Mouse (Mus musculus) embryonic facial prominence, embryonic 11.5 days (tissue): ENCODE measurements at regions not wholly inside any gene's neighbourhood (a gene's known extent, or its start where the extent isn't known, plus 50 kb on each side); places are given as distances from the start of the nearest gene placed in this dataset.

ENCODE experiments used
- ATAC-seq: fragments of 200-750 bp; cut with Nextera tagmentation; replicated peaks from 2 replicates; pipeline ENCODE4 v1.8.0; 2017; ENCODE audit warnings: low read depth; ENCODE audit not compliant: insufficient number of reproducible peaks, low FRiP score, low TSS enrichment
- DNase-seq: peaks from one replicate; pipeline ENCODE4 v3.0.0-alpha.2; 2015; ENCODE audit warnings: low spot score
- H3K27ac ChIP-seq: fragments of 300-500 bp; sonication (generic); replicated peaks from 2 replicates; pipeline ENCODE4 v1.5.1; 2014; ENCODE audit warnings: mild to moderate bottlenecking, low read depth, low read length, control low read depth
- H3K27me3 ChIP-seq: fragments of 300-500 bp; sonication (generic); 2 replicates; pipeline ENCODE4 v1.6.1; 2014; ENCODE audit warnings: mild to moderate bottlenecking, low read length, moderate library complexity, mixed read lengths; ENCODE audit not compliant: control insufficient read depth, insufficient read depth
- H3K36me3 ChIP-seq: fragments of 300-500 bp; sonication (generic); replicated peaks from 2 replicates; pipeline ENCODE4 v1.6.1; 2014; ENCODE audit warnings: low read depth, mild to moderate bottlenecking, low read length, moderate library complexity, mixed read lengths; ENCODE audit not compliant: control insufficient read depth, insufficient read depth
- H3K4me1 ChIP-seq: fragments of 300-500 bp; sonication (generic); 2 replicates; pipeline ENCODE4 v1.6.1; 2014; ENCODE audit warnings: low read length, mixed read lengths; ENCODE audit not compliant: control insufficient read depth, insufficient read depth
- H3K4me2 ChIP-seq: fragments of 300-500 bp; sonication (generic); 2 replicates; pipeline ENCODE4 v1.6.1; 2014; ENCODE audit warnings: low read depth, mild to moderate bottlenecking, control low read depth, low read length, moderate library complexity
- H3K4me3 ChIP-seq: fragments of 300-500 bp; sonication (generic); 2 replicates; pipeline ENCODE4 v1.5.1; 2014; ENCODE audit warnings: low read depth, low read length, control low read depth
- H3K9ac ChIP-seq: fragments of 300-500 bp; sonication (generic); replicated peaks from 2 replicates; pipeline ENCODE4 v1.6.1; 2014; ENCODE audit warnings: mild to moderate bottlenecking, control low read depth, low read length
- H3K9me3 ChIP-seq: fragments of 300-500 bp; sonication (generic); replicated peaks from 2 replicates; pipeline ENCODE4 v1.6.1; 2016; ENCODE audit warnings: mild to moderate bottlenecking, low read length, inconsistent platforms, mixed read lengths; ENCODE audit not compliant: control insufficient read depth
- WGBS: fragments of 180-500 bp; shearing (Covaris S2); extraction: QIAGEN DNeasy Blood & Tissue Kit; methylation state at CpG from one replicate; pipeline ENCODE4 v1.1.7; 2014; 5-methylcytosine and 5-hydroxymethylcytosine counted together

- H3K9me3 ChIP-seq: no peaks in the 10 kb centered on the region
- ATAC-seq (no peak), DNase-seq (no peak)
- no peak overlapping the region for H3K4me3 ChIP-seq
- H3K27me3 ChIP-seq: no peaks in the 10 kb centered on the region
- 80% methylated on average over 3 of the region's 3 CpGs for WGBS
- peaks cover 3% of the 10 kb centered on the region; the same call in 1 of the 2 replicates for H3K4me1 ChIP-seq
- no peak overlapping the region for H3K9ac ChIP-seq
- H3K4me2 ChIP-seq: no peak overlapping the region
- no peak overlapping the region for H3K27ac ChIP-seq
- H3K36me3 ChIP-seq: no peaks in the 10 kb centered on the region
These were observed 50.1 kb upstream of the Cpm start for GRCm38 (mm10) chr10:117579210-117579609.

DNA sequence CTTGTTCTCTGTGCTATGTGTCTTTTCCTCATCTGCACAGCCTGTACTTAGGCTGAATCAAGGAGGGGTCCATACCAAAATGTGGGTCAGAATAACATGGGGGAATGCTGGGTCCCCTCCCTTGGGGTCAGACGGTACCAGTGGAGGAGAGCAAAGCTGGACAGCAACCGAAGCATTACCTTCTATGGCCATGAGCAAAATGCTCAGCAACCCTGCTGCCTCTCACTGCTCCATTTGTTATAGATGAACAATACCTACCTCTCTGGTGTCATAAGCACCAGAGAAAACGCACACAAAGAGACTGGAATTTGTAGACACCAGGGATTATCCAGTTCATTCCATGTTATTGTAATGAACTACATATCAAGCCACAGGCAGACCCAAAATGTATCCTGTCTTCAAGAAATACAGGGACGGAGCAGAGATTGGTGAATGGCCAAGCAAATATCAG lies 50.6 kb upstream of the Cpm start:
- no peak for ATAC-seq

DNA sequence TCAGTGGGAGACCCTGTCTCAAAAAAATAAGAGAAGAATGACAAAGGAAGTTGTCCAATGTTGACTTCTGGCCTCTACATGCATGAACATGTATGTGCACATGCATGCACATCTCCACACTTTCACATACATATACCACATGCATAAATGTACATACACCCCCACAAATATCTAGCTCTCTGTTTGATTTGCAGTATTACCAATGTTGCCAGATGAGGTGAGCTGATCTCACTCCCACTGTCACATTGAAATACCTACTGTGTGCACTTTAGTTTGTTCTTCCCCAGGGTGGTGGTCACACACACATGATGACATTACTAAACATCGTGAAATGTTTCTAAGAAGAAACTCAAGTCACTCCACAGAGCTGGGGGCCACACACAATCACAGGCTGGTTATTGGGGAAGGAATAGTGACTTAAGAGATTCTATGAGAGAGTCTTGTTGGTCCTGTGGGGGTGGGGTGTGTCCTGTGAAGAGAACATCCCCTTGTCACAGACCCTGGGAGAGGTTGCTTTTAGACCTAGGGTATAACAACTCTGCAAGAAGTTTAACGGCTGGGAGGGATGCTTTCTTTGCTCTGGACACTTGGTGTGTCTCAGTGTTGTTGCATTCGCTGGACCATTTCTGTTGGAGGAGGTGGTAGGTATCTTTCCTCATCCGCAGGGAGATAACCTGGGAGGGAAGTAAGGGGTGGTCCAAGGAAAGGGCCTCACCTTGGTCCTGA lies 51.2 kb upstream of the Cpm start:
- no peak overlapping the region for H3K9ac ChIP-seq
- ATAC-seq: no peak
- 90% methylated on average over 4 of the region's 4 CpGs for WGBS
- H3K27me3 ChIP-seq: no peaks in the 10 kb centered on the region
- no peak overlapping the region for H3K27ac ChIP-seq
- no peaks in the 10 kb centered on the region for H3K4me1 ChIP-seq
- no peak overlapping the region for H3K4me2 ChIP-seq
- H3K36me3 ChIP-seq: no peaks in the 10 kb centered on the region
- H3K4me3 ChIP-seq: no peak overlapping the region
- no peak for DNase-seq
- no peaks in the 10 kb centered on the region for H3K9me3 ChIP-seq

More for the DNA sequence above, 50.6 kb upstream of the Cpm start:
- no peaks in the 10 kb centered on the region for H3K9me3 ChIP-seq
- no peaks in the 10 kb centered on the region for H3K27me3 ChIP-seq
- H3K4me2 ChIP-seq: no peak overlapping the region
- no peak overlapping the region for H3K27ac ChIP-seq
- peaks cover 1% of the 10 kb centered on the region; the same call in 1 of the 2 replicates for H3K4me1 ChIP-seq
- no peak overlapping the region for H3K4me3 ChIP-seq
- no peak overlapping the region for H3K9ac ChIP-seq
- H3K36me3 ChIP-seq: no peaks in the 10 kb centered on the region
- no peak for DNase-seq
- WGBS: 83% methylated on average over 4 of the region's 4 CpGs

- 86% methylated on average over 8 of the region's 8 CpGs for WGBS
- DNase-seq: no peak
These were observed 52.2 kb upstream of the Cpm start for GRCm38 (mm10) chr10:117576881-117577730.

GRCm38 (mm10) chr10:117576154-117576859 lies 53.0 kb upstream of the Cpm start:
- Histone ChIP-seq H3K9ac (no peak overlapping the region), H3K4me1 (0 out of 2 replicates have a peak, but pooled peaks cover 2% of the 10 kb centered on the region), H3K4me2 (no peak overlapping the region), H3K27me3 (0 out of 2 replicates have a peak, but pooled peaks cover 4% of the 10 kb centered on the region), H3K9me3 (no peaks in the 10 kb centered on the region), H3K4me3 (no peak overlapping the region), H3K36me3 (no peaks in the 10 kb centered on the region), H3K27ac (no peak overlapping the region)
- no peak for ATAC-seq
- WGBS: 90% methylated on average over 10 of the region's 10 CpGs
- no peak for DNase-seq

More at GRCm38 (mm10) chr10:117576881-117577730, 52.2 kb upstream of the Cpm start:
- H3K4me1 ChIP-seq: 0 out of 2 replicates have a peak, but pooled peaks cover 1% of the 10 kb centered on the region
- no peak for ATAC-seq
- H3K27ac ChIP-seq: no peak overlapping the region
- no peaks in the 10 kb centered on the region for H3K9me3 ChIP-seq
- no peak overlapping the region for H3K4me3 ChIP-seq
- H3K9ac ChIP-seq: no peak overlapping the region
- H3K4me2 ChIP-seq: no peak overlapping the region
- no peaks in the 10 kb centered on the region for H3K36me3 ChIP-seq
- 0 out of 2 replicates have a peak, but pooled peaks cover 3% of the 10 kb centered on the region for H3K27me3 ChIP-seq

DNA sequence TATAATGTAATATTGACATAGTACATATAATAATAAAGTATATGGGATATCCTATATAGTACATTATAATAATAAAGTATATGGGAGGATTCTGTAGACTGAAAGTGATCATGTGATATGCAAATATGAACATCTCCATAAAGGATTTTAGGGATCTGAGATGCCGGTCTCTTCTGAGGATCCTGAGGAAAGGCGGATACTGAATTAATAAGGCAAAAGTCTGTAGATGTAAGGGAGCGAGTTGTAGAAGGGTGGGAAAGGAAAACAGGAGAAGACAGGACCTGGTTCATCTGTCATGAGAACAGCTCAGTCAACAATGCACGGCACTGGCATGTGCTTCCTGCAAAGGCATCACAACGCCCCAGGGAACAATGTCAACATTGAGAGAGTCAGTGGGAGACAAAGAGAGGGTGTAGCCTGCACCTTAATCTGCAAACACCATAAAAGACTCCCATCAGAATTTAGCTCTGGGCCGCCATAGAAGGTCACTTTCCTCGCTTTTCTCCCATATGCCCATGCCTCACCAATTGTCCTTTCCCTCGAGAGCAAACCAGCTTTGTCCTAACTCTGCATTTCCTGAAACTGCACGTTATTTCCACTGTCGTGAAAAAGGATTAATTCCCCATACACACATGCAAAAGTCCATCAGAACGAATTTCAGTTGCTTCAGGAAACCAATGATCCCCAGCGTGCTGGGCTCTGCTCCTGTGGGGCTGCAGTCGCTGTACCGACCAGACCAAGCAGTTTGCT lies 53.7 kb upstream of the Cpm start:
- H3K27ac ChIP-seq: no peak overlapping the region
- H3K4me2 ChIP-seq: no peak overlapping the region
- 61% methylated on average over 14 of the region's 14 CpGs for WGBS
- H3K9me3 ChIP-seq: no peaks in the 10 kb centered on the region
- no peak overlapping the region for H3K9ac ChIP-seq
- DNase-seq (no peak), ATAC-seq (no peak)
- 0 out of 2 replicates have a peak, but pooled peaks cover 4% of the 10 kb centered on the region for H3K27me3 ChIP-seq
- 0 out of 2 replicates have a peak, but pooled peaks cover 2% of the 10 kb centered on the region for H3K4me1 ChIP-seq
- no peak overlapping the region for H3K4me3 ChIP-seq
- H3K36me3 ChIP-seq: no peaks in the 10 kb centered on the region

- Histone ChIP-seq H3K9ac (no peak overlapping the region), H3K27me3 (0 out of 2 replicates have a peak, but pooled peaks cover 4% of the 10 kb centered on the region), H3K9me3 (no peaks in the 10 kb centered on the region), H3K36me3 (no peaks in the 10 kb centered on the region), H3K27ac (no peak overlapping the region), H3K4me1 (0 out of 2 replicates have a peak, but pooled peaks cover 2% of the 10 kb centered on the region), H3K4me3 (no peak overlapping the region), H3K4me2 (no peak overlapping the region)
- 81% methylated on average over 3 of the region's 3 CpGs for WGBS
- no peak for ATAC-seq
- DNase-seq: no peak
These were observed 54.4 kb upstream of the Cpm start for GRCm38 (mm10) chr10:117574915-117575314.
